Mouse (Mus musculus) neutrophil, adult 5-6 weeks (primary cell): ENCODE data around the gene Serpinf1. TPM values are rescaled to one million over a fixed set of nuclear protein-coding genes. Genes with fewer than 3 reads are reported as not detected.

ENCODE experiments used
- ATAC-seq: fragments of 151-379, 151-347 bp; 2 replicates; pipeline ENCODE4 v1.8.0; 2017; ENCODE audit warnings: mild to moderate bottlenecking, moderate TSS enrichment; ENCODE audit not compliant: insufficient number of reproducible peaks, poor library complexity, low FRiP score, severe bottlenecking; ENCODE audit errors: extremely low read depth
- total RNA-seq: library from RNA; stranded (forward); fragments of 200-1000 nt; gene quantifications from 2 replicates; pipeline ENCODE4 v1.2.3, GENCODE M21; 2017

Gene Serpinf1
- total RNA-seq, 1 experiment from 2014 or later = not detected

DNA sequence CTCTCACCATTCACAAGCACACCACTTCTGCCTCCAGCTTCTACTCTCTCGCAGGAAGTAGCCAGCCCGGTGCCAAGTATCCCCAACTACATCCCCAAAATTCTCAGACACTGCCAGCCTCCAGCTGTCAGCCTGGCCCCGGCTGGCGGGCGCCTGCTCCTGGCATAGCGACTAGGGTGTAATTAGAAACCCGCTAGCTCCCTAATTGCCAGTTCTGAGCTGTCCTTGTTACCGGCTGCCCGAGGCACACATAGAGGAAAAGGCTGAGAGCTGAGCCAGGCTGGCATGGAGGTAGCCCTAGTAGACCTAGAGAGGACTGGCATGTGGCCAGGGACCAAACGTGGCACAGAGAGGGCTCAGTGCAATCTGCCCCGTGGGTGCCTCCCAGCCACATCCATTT lies 8.8 kb upstream of the Serpinf1 start:
- ATAC-seq = no peak

DNA sequence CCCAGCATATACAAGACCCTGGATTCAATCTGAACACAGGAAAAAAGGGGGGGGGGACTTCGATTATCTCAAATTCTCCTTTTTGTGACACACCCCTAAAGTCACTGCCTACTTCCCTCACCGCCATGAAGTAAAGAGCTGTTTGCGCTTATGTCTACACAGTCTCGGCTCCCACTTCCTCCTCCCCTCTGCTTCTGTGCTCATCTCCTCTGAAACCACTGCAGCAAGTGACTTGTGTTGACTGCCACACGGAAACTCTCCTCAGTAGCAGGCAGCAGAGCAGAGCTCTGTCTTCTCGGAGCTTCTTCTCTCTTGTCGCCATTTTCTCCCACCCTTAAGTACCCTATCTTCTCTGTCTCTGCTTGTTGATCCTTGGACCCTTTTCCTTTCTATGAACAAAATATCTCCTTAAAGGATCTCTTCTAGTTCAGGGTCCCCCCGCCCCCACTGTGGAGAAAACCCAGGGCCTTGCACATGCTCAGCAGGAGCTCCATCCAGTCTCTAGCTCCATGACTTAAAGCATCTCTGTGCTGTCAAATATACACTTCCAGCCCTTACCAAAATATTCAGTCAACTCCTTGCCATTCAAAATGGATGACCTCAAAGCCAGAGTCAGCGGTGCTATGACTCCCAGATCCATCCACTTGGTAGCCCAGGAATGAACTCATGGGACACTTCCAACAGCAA lies 6.7 kb upstream of the Serpinf1 start:
- ATAC-seq = peak; percentile 86

DNA sequence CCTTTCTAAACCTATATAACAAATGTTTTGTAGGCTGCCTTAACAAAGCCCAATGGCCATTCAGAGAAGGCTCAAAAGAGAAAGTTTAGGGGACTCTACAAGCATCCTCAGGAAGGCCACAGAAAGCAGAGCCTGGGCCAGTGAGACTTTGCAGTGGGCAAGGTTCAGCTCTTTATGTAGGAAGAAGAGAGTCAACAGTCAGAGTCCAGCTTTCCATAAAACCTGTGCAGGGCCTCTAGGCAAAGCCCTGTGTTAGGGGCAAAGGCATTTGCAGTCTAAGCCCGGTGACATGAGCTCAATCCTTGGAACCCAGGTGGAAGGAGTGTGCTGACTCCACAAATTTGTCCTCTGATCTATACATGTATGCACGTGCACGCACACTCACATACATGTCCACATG lies 2.0 kb upstream of the Serpinf1 start:
- ATAC-seq = no peak

- ATAC-seq = no peak
Observed at GRCm38 (mm10) chr11:75424033-75424432, 1.5 kb upstream of the Serpinf1 start.

- ATAC-seq = no peak
Observed at GRCm38 (mm10) chr11:75423091-75423490, 590 bp upstream of the Serpinf1 start.

- no peak for ATAC-seq
Observed at GRCm38 (mm10) chr11:75421375-75422012, 1.0 kb downstream of the Serpinf1 start.

DNA sequence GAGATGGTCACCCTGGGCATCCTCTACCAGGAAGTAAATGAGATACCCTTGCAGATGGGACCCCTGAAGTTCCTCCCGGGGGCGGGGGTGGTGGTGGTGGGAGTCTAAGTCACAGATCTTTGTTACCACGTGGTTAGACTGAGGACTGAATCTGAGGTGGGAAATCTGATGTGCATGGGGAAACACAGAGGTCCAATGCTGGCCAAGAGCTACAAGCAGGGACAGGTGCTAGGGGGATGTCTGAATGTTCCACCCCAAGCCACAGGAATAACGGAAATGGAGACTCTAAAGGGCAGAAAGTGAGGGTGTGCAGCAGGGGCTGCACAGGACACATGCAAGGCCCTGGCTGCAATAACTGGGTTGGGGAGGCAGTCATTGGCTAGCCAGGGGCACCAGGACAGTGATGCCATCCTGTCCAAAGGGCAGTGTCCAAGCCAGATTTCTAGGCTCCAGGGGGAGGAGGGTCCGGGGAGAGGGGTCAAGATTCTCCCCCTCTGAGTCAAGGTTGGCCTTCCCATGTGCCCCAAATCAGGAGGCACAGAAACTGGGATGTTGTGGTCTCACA lies 1.6 kb downstream of the Serpinf1 start:
- no peak for ATAC-seq

DNA sequence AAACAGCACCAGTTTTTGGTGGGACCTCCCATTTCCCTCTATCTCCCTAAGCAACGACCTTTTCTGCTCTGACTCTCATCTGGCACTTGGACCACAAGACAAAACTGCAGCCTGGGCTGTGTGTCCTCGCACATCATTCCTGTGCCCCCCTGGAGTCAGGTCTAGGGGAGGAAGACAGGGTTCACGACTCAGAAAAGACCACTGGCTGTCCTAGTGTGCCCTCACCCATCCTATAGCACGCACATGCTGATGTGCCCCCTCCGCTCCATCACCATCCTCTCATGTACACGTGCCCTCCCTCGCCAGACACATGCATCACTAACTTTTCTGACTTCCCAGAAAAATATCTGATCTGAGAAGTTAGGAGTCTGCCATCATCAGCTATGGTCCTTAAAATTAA lies 2.5 kb downstream of the Serpinf1 start:
- ATAC-seq = no peak

- ATAC-seq = no peak
Observed at GRCm38 (mm10) chr11:75415994-75416393, 6.5 kb downstream of the Serpinf1 start.

GRCm38 (mm10) chr11:75415096-75415495 lies 7.4 kb downstream of the Serpinf1 start:
- peak; percentile 47; the same call in 1 of the 2 replicates for ATAC-seq

- no peak for ATAC-seq
Observed at GRCm38 (mm10) chr11:75410591-75410990, 11.9 kb downstream of the Serpinf1 start.

DNA sequence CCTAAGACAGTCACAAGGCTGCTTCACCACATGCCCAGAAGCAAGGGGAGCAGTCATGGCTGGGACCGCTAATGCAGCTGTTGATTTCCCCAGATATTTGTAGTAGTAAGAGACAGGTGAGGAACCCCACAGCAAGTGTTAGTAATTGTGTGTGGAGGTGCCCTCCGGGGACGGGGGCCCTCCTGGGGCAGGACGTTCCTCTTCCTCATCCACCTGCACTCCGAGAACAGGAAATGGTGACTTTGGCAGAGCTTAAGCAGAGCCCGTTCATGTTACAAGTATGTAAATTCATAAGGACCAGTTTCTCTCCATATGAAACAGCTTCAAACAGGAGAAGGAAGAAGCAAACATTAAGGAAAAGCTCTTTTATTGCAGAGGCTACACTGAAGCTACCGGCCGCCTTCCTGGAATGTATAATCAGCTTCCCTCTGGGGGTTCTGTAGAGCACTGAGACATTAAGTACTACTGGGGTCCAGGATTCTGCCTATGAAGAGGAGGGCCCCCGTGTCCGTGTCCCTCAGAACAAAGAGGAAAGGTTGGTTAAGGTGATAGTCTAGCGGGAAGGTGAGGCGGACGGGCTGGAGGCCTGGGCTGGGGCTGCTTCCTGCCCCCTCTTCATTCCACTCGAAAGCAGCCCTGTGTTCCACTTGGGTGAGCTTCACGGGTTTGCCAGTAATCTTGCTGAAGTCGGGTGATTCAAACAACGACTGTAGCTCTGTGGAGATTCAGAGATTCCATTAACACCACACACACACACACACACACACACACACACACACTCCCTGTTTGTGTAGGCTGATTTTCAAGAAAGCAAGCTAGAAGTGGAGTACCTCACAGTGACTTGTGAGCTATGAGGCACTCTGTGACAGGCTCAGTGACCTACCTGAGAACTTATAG lies 12.6 kb downstream of the Serpinf1 start:
- peak; percentile 24; the same call in 1 of the 2 replicates for ATAC-seq

DNA sequence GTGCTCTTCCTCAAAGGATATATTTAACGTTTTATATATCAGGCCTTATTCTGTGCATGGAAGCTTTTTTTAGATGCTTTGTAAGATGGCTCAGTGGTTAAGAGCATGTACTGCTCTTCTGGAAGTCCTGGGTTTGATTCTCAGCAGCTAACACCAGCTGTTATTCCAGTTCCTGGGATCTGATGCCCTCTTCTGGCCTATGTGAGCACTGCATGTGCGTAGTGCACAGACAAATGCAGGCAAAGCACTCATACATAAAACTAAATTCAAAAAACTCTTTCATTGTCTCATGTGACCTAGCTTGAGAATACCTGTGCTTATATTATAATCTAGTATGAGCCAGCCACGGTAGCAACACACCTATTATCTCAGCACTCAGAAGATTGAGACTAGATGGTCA lies 15.6 kb downstream of the Serpinf1 start:
- ATAC-seq = peak; percentile 58; the same call in 1 of the 2 replicates

DNA sequence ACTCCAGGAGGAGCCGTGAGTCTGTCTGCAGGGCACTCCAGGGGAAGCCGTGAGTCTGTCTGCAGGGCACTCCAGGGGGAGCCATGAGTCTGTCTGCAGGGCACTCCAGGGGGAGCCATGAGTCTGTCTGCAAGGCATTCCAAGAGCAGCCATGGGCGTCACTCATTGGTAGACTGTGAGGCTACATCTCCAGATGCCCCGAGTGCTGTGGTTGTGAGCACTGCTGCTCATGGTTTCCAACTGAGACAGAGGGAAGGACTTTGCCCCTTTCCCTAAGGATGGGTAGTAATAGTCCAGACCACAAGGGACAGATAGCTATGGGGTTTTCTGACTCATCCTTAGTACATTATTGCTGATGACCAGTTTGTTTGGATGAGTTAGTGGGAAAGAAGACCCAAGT lies 16.4 kb downstream of the Serpinf1 start:
- ATAC-seq = no peak

GRCm38 (mm10) chr11:75404801-75405200 lies 17.7 kb downstream of the Serpinf1 start:
- no peak for ATAC-seq

GRCm38 (mm10) chr11:75403301-75404052 lies 19.0 kb downstream of the Serpinf1 start:
- ATAC-seq = no peak

DNA sequence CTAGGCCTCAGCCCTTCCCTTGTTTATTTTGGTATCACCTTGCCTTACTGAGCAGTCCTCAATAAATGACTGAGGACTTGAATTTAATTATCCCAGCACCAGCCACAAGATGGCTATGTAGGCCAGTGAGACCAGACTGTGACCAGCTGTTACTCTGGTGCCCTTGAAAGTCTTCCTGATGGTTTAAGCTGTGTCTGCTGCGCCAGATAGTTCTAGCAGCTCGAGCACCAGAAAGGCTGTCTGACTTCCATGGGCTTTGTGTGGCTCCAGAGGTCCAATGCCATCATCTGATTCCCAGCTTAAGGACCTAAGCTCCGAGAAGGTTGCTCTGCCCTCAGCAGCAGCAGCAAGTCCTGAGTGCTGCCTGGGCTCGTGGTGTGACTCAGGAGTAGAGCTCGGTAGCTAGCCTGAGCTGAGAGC lies 20.2 kb downstream of the Serpinf1 start:
- ATAC-seq = no peak; the same call in 1 of the 2 replicates

DNA sequence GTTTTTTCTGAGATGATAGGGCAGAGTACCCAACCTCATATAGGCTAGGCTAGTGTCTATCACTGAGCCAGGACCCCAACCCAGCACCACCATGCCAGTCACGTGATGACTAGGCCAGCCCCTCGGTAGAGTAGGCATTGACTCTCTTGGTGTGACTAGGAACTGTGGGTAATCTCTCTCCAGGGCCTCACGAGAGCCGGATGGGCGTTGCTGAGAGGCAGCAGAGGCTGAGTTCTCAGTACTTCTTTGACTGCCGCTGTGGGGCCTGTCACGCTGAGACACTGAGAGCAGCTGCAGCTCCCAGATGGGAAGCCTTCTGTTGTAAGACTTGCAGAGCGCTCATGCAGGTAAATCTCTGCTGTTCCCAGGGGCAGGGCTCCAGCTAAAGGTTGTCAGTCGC lies 22.4 kb downstream of the Serpinf1 start:
- ATAC-seq = no peak

DNA sequence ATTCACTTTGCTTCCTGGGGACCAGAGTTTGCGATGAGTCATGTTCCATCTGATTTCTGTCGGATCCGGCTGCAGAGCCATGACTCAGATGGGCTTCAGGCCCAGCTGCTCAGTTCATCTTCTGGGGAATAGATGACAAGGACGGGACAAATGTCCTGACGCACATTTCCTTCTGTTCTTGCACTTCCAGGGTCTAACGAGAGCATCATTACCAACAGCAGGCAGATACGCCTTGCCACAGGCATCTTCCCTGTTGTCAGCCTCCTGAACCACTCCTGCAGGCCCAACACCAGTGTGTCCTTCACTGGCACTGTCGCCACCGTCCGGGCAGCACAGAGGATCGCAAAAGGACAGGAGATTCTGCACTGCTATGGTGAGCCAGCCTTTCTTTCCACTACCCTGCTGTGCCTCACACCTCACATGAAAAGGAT lies 23.1 kb downstream of the Serpinf1 start:
- ATAC-seq = no peak
